Mouse (Mus musculus) MEL (cell line): Measurements from ENCODE around the gene Foxn2. TPM values are rescaled to one million over a fixed set of nuclear protein-coding genes. Genes with fewer than 3 reads are reported as not detected.

ENCODE experiments used
- DNase-seq: peaks from one replicate; pipeline ENCODE4 v3.0.0; 2011; ENCODE audit warnings: low read depth, low spot score
- H3K27ac ChIP-seq: 2 replicates; pipeline ENCODE4 v1.5.1; 2012; ENCODE audit warnings: low read depth, mild to moderate bottlenecking, control low read depth, low read length, moderate library complexity; ENCODE audit not compliant: control insufficient read depth
- H3K27me3 ChIP-seq, 2 experiments: fragments of 150-350 bp in 1 of 2; sonication (generic) in 1 of 2; 2 replicates each; pipeline ENCODE4 v1.6.1; 2012; ENCODE audit warnings: low read length in 2 of 2, mild to moderate bottlenecking in 2 of 2, improper control_type of control experiment in 1 of 2, moderate library complexity in 1 of 2; ENCODE audit not compliant: insufficient read depth in 2 of 2, control insufficient read depth in 1 of 2
- H3K36me3 ChIP-seq, 2 experiments: 2 replicates each; pipeline ENCODE4 v1.6.1; 2012 to 2014; ENCODE audit warnings: low read length in 2 of 2, improper control_type of control experiment in 1 of 2, inconsistent platforms in 1 of 2, mild to moderate bottlenecking in 1 of 2; ENCODE audit not compliant: insufficient read depth in 2 of 2, control insufficient read depth in 1 of 2
- H3K4me1 ChIP-seq, 2 experiments: fragments of 150-350 bp in 1 of 2; sonication (generic) in 1 of 2; 2 replicates each; pipeline ENCODE4 v1.6.1; 2012; ENCODE audit warnings: low read length in 2 of 2, improper control_type of control experiment in 1 of 2, mild to moderate bottlenecking in 1 of 2; ENCODE audit not compliant: insufficient read depth in 2 of 2, control insufficient read depth in 1 of 2
- H3K4me3 ChIP-seq, 2 experiments: fragments of 150-350 bp in 1 of 2; sonication (generic) in 1 of 2; 2 replicates each; pipeline ENCODE4 v1.5.1; 2012; ENCODE audit warnings: low read depth in 2 of 2, low read length in 2 of 2, mild to moderate bottlenecking in 2 of 2, moderate library complexity in 2 of 2, control low read depth in 1 of 2, improper control_type of control experiment in 1 of 2; ENCODE audit not compliant: control insufficient read depth in 1 of 2, insufficient read depth in 1 of 2
- H3K79me2 ChIP-seq: 2 replicates; pipeline ENCODE4 v1.6.1; 2012; ENCODE audit warnings: mild to moderate bottlenecking, low read length, moderate library complexity; ENCODE audit not compliant: control insufficient read depth, poor library complexity, insufficient read depth
- H3K9ac ChIP-seq: 2 replicates; pipeline ENCODE4 v1.6.1; 2012; ENCODE audit warnings: low read depth, mild to moderate bottlenecking, control low read depth, low read length, moderate library complexity; ENCODE audit not compliant: control insufficient read depth, poor library complexity, severe bottlenecking
- H3K9me3 ChIP-seq: fragments of 150-350 bp; sonication (generic); replicated peaks from 2 replicates; pipeline ENCODE4 v1.6.1; 2012; ENCODE audit warnings: mild to moderate bottlenecking, low read length, improper control_type of control experiment, moderate library complexity; ENCODE audit not compliant: insufficient read depth
- BHLHE40 ChIP-seq: IDR thresholded peaks from 2 replicates; pipeline ENCODE4 v1.6.1; 2012; ENCODE audit warnings: low read depth, mild to moderate bottlenecking, inconsistent platforms, low read length, improper control_type of control experiment, borderline replicate concordance
- CHD1 ChIP-seq: IDR thresholded peaks from 2 replicates; pipeline ENCODE4 v1.6.1; 2012; ENCODE audit warnings: low read depth, mild to moderate bottlenecking, inconsistent platforms, low read length, improper control_type of control experiment
- CHD2 ChIP-seq: IDR thresholded peaks from 2 replicates; pipeline ENCODE4 v1.6.1; 2011; ENCODE audit warnings: low read length, improper control_type of control experiment
- EP300 ChIP-seq, 2 experiments: IDR thresholded peaks; 2 replicates each; pipeline ENCODE4 v1.6.1; 2011; ENCODE audit warnings: improper control_type of control experiment in 2 of 2, low read length in 2 of 2, low read depth in 1 of 2, mild to moderate bottlenecking in 1 of 2
- JUND ChIP-seq: IDR thresholded peaks from 2 replicates; pipeline ENCODE4 v1.6.1; 2011; ENCODE audit warnings: low read depth, mild to moderate bottlenecking, improper control_type of control experiment, low read length
- MAFK ChIP-seq: IDR thresholded peaks from 2 replicates; pipeline ENCODE4 v1.6.1; 2011; ENCODE audit warnings: low read depth, mild to moderate bottlenecking, low read length, improper control_type of control experiment, borderline replicate concordance
- MAX ChIP-seq: IDR thresholded peaks from 2 replicates; pipeline ENCODE4 v1.6.1; 2011; ENCODE audit warnings: low read length, improper control_type of control experiment
- MAZ ChIP-seq: IDR thresholded peaks from 2 replicates; pipeline ENCODE4 v1.6.1; 2012; ENCODE audit warnings: low read depth, mild to moderate bottlenecking, inconsistent platforms, low read length, improper control_type of control experiment
- MXI1 ChIP-seq: IDR thresholded peaks from 2 replicates; pipeline ENCODE4 v1.6.1; 2011; ENCODE audit warnings: mild to moderate bottlenecking, low read depth, low read length, improper control_type of control experiment
- MYB ChIP-seq: IDR thresholded peaks from 2 replicates; pipeline ENCODE4 v1.6.1; 2011; ENCODE audit warnings: mild to moderate bottlenecking, low read depth, low read length, improper control_type of control experiment
- MYC ChIP-seq: IDR thresholded peaks from 2 replicates; pipeline ENCODE4 v1.6.1; 2011; ENCODE audit warnings: low read depth, mild to moderate bottlenecking, low read length, improper control_type of control experiment, moderate library complexity
- NELFE ChIP-seq: IDR thresholded peaks from 2 replicates; pipeline ENCODE4 v1.6.1; 2011; ENCODE audit warnings: low read depth, low read length, improper control_type of control experiment
- NRF1 ChIP-seq: IDR thresholded peaks from 2 replicates; pipeline ENCODE4 v1.6.1; 2014; ENCODE audit warnings: low read depth, mild to moderate bottlenecking, inconsistent platforms, low read length, improper control_type of control experiment, moderate library complexity; ENCODE audit not compliant: poor library complexity, insufficient read depth, severe bottlenecking
- POLR2AphosphoS2 ChIP-seq: IDR thresholded peaks from 2 replicates; pipeline ENCODE4 v1.6.1; 2011; ENCODE audit warnings: low read length, improper control_type of control experiment
- POLR2AphosphoS5 ChIP-seq: IDR thresholded peaks from 2 replicates; pipeline ENCODE4 v1.6.1; 2012; ENCODE audit warnings: low read depth, borderline replicate concordance, mild to moderate bottlenecking, inconsistent platforms, low read length, moderate library complexity, mixed read lengths
- RAD21 ChIP-seq: IDR thresholded peaks from 2 replicates; pipeline ENCODE4 v1.6.1; 2011; ENCODE audit warnings: mild to moderate bottlenecking, low read depth, low read length, improper control_type of control experiment
- RCOR1 ChIP-seq: IDR thresholded peaks from 2 replicates; pipeline ENCODE4 v1.6.1; 2012; ENCODE audit warnings: low read depth, mild to moderate bottlenecking, inconsistent platforms, low read length, improper control_type of control experiment
- SMC3 ChIP-seq: IDR thresholded peaks from 2 replicates; pipeline ENCODE4 v1.6.1; 2011; ENCODE audit warnings: low read depth, low read length, improper control_type of control experiment
- TAL1 ChIP-seq: IDR thresholded peaks from 2 replicates; pipeline ENCODE4 v1.6.1; 2012; ENCODE audit warnings: mild to moderate bottlenecking, inconsistent platforms, low read length, moderate library complexity, mixed read lengths
- UBTF ChIP-seq: IDR thresholded peaks from 2 replicates; pipeline ENCODE4 v1.6.1; 2012; ENCODE audit warnings: low read depth, mild to moderate bottlenecking, inconsistent platforms, low read length, improper control_type of control experiment, moderate library complexity, borderline replicate concordance; ENCODE audit not compliant: insufficient read depth
- USF2 ChIP-seq, 2 experiments: IDR thresholded peaks; 2 replicates each; pipeline ENCODE4 v1.6.1; 2011 to 2012; ENCODE audit warnings: improper control_type of control experiment in 2 of 2, low read length in 2 of 2, borderline replicate concordance in 1 of 2, inconsistent platforms in 1 of 2, low read depth in 1 of 2, mild to moderate bottlenecking in 1 of 2; ENCODE audit not compliant: insufficient read depth in 1 of 2
- ZC3H11A ChIP-seq: IDR thresholded peaks from 2 replicates; pipeline ENCODE4 v1.6.1; 2012; ENCODE audit warnings: low read depth, mild to moderate bottlenecking, inconsistent platforms, low read length, improper control_type of control experiment
- polyA plus RNA-seq, 2 experiments: library from polyadenylated mRNA; stranded (reverse) in 1 of 2; unstranded in 1 of 2; fragments of >175 nt in 1 of 2; fragments of >200 nt in 1 of 2; gene quantifications; 2 replicates each; pipeline versions ENCODE4 v1.2.1 to v1.2.4; 2012; ENCODE audit warnings: low replicate concordance in 2 of 2, low read depth in 1 of 2; ENCODE audit not compliant: insufficient read length in 2 of 2, insufficient read depth in 1 of 2, missing spikeins in 1 of 2
- total RNA-seq: library from RNA; depleted of rRNA; stranded (reverse); fragments of 300-350 nt; gene quantifications from 2 replicates; pipeline ENCODE4 v1.2.3, GENCODE M21; 2012

Foxn2 gene
- total and polyA plus RNA-seq, 3 experiments: 20.0 to 133 (median 21.7) TPM

DNA sequence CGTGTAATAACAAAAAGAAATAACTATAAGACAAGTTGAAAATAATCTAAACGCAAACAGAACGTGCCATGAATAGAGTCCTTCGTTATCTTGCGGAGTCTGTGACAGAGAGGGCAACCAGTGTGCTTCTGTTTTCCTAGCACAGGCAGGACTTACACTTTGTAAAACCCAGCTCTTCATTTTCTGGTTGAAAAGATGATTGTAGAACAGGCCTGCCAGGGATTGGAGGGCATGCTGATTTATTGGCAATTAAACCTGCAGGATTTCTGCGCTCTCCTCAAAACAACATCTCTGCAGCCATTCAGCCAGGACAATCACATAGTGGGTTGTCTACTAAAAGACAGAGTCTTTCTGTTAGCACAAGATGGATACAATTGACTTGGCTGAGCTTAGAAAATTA, 40.4 kb upstream of the Foxn2 start:
- Histone ChIP-seq H3K4me1 (no peaks in the 10 kb centered on the region), H3K9me3 (no peaks in the 10 kb centered on the region), H3K4me3 (no peak overlapping the region), H3K79me2 (no peaks in the 10 kb centered on the region), H3K27ac (no peak overlapping the region), H3K9ac (no peak overlapping the region), H3K36me3 (no peaks in the 10 kb centered on the region), H3K27me3 (no peaks in the 10 kb centered on the region)
- DNase-seq: no peak
- TF ChIP-seq CHD1: no peak
- no peak for TF ChIP-seq MAZ
- TF ChIP-seq BHLHE40: no peak

DNA sequence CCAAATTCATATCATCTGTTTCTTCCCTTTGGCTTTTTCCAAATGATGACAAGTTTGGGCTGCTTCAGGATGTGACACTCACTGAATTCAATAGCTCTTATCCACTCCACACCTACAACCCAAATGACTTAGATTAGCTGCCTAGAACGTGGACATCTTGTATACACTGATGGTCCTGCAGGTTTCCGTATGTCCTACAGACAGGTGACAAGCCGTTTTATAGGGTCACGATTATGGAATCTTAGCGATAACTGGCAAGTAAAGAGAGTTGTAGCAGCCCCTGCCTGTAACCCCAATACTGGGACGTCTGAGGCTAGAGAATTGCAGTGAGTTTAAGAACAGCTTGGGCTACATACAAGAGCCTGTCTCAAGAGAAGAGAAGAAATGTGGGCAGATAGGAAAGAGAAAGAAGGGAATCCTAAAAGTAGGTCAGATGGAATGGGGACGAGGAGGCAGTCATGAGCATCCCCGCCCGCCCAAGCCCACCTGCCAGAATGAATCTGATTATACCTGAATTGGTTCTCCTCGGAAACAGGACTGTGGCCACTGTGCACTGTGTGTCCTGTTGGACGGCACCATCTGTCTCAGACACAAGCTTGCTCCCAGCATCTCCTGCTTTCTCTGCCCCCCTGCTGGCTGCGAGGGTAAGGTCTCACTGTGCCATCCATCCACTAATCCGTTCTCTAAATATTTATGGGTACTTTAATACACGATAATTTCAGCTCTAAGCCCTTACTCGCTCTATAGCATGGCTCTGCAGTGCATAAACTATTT, 39.6 kb upstream of the Foxn2 start:
- H3K9me3 ChIP-seq: no peaks in the 10 kb centered on the region

DNA sequence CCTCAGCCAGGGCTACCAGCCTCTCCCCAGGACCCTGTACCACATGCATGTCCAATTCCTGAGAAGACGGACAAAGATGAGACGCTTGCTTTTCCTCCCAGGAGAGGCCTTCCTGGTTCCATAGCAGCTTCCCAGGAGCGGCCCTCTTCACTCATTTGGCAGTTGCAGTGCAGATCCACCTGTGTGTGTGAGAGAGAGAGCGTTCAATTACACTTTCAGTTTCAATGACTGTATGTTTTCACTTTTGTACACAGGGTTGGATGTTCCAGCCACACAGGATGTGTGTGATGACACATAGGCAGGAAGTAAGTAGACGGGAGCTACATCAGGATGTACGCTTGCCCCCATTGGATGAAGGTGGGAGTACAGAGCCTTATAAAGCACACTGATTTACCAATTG, 37.2 kb upstream of the Foxn2 start:
- Histone ChIP-seq H3K4me1 (no peaks in the 10 kb centered on the region), H3K36me3 (no peaks in the 10 kb centered on the region), H3K9me3 (no peaks in the 10 kb centered on the region), H3K27me3 (no peaks in the 10 kb centered on the region), H3K79me2 (no peaks in the 10 kb centered on the region), H3K9ac (no peak overlapping the region), H3K27ac (no peak overlapping the region), H3K4me3 (no peak overlapping the region)
- no peak for TF ChIP-seq RCOR1
- TF ChIP-seq CHD2: no peak
- no peak for TF ChIP-seq MYB
- no peak for TF ChIP-seq MYC
- TF ChIP-seq JUND: no peak
- TF ChIP-seq NELFE: no peak
- no peak for TF ChIP-seq POLR2AphosphoS2
- TF ChIP-seq RAD21: no peak
- no peak for TF ChIP-seq USF2 (IDR thresholded peaks at IDR 0.05; ENCODE audit: borderline replicate concordance in 1 of 2, insufficient read depth in 1 of 2, low read depth in 1 of 2, low read length in 2 of 2)
- no peak for TF ChIP-seq MXI1
- no peak for TF ChIP-seq MAX
- no peak for TF ChIP-seq NRF1
- TF ChIP-seq ZC3H11A: no peak
- TF ChIP-seq SMC3: no peak
- TF ChIP-seq UBTF: no peak
- no peak for TF ChIP-seq MAZ
- DNase-seq: no peak

More for the DNA sequence above, 39.6 kb upstream of the Foxn2 start:
- no peak for DNase-seq
- TF ChIP-seq ZC3H11A (no peak), POLR2AphosphoS5 (no peak), BHLHE40 (no peak), MAFK (no peak), TAL1 (no peak), RAD21 (no peak), EP300 (IDR thresholded peaks at IDR 0.05; ENCODE audit: low read depth in 1 of 2, low read length in 2 of 2) (no peak)
- Histone ChIP-seq H3K36me3 (no peaks in the 10 kb centered on the region), H3K79me2 (no peaks in the 10 kb centered on the region), H3K27me3 (no peaks in the 10 kb centered on the region), H3K27ac (no peak overlapping the region), H3K4me3 (no peak overlapping the region), H3K9ac (no peak overlapping the region), H3K4me1 (no peaks in the 10 kb centered on the region)
